Mouse (Mus musculus): Measurements from ENCODE around the gene Wee2.

Wee2 gene

GRCm38 (mm10) chr6:40438936-40439335 is at the start of gene Wee2:
TSS of gene Wee2 (plus strand) at chr6:40439088.
- DNase-seq (ENCODE audit: low spot score), result no peak

DNA sequence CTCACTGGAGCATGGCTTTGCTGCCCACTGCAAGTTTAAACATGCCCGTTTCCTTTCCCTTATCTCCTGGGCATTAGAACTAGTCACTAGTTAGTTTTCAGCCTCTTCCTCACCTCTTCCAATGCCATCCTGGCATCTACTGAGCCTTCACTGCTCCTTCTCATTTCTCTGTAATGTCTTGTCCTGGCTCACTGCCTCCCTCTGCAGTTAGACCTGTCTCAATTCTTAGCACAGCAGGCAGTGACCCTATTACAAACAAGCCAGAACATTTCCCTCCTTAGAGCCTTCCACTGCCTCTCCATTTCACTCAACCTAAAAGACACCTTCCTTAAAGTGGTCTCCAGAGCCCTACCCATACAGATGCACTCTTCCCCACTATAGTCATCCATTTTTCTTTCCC is 47.9 kb upstream of the Wee2 start:
- no peak for DNase-seq (ENCODE audit: low spot score)

- peak; percentile 83 for DNase-seq (ENCODE audit: low spot score)
These were observed 45.7 kb upstream of the Wee2 start for GRCm38 (mm10) chr6:40393213-40393612.

DNA sequence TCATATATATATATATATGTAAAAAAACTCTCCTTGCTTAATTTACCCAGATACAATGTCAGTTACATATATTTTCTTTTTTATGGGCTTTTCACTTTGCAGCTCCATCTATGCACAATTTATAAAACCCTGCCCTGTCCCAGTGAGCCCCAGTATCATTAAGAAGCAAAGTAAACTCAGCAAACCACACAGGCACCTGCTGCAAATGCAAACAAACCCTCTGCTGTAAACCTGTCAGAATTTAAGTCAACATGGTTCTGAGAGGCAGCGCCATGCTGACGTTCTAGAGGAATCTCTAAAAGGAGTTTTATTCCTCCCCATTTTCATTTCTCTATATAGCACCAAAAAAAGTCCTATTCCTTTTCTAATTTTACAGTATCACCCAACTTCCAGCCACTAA is 36.9 kb upstream of the Wee2 start:
- no peak for DNase-seq (ENCODE audit: low spot score)

DNA sequence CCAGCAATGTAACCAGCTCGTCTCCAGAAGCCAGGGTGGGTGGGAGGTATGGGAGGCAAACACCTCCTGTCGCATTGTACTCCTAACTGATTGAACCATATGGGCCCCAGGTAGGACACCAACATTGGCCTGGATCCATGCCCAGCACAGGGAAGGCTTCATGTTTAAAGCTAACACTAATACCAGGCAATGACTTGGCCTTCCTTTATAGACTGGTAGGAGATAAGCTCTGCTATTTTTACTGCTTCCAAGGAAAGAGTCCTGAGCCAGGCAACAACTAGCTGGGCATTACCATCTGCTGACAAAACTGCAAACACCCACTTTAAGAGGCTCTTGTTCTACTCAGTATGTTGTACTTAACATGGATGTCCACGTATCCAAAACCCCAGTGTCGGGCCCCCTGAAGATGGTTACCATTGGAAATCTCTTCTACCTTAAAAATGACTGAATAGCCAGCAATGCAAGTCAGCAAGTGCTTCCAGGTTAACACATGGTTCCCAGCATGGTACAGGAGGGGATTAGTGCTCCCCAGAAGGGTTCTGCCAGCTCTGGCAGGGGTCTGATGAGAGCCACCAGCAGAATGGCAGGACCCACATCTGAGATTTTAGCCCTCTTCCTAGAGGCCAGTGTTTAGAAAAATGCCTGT is 35.1 kb upstream of the Wee2 start:
- DNase-seq (ENCODE audit: low spot score), result no peak

DNA sequence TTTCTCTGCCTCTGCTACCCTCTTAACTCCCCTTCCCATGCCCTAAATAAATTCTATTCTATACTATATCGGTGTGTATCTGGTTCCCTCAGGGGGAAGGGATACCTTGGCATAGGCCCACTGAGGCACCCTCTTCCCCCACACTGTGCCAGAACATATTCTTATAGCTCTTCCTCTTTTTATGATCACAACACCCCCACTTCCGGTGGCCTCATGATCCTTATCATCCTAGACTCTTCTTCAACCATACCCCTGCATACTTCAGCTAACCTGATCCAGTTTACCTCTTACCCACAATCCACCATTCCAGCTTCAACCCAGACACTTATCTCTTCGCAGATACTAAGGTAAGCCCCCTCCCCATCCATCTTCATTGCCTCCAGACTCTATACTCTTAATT is 27.8 kb upstream of the Wee2 start:
- DNase-seq (ENCODE audit: low spot score), result no peak

- no peak for DNase-seq (ENCODE audit: low spot score)
These were observed 25.8 kb upstream of the Wee2 start for GRCm38 (mm10) chr6:40413046-40413445.

DNA sequence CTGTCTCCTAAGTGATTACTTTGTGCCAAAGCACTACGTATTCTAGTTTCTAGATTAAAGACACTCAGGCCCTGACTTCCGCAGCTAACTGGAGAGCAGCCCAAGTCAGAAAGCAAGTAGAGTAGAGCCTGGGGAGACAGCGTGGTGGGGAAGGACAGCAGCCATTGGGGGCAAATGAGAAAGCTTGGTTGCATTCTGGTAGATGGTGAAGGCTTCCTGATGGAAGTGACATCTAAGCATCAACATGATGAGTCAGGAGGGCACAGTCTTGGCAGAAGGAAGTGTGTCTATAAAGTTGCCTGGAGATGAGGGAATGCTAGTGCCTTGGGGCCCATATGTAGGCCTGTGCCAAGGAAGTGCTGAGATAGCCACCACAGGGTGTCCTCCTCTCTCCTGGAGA is 25.3 kb upstream of the Wee2 start:
- no peak for DNase-seq (ENCODE audit: low spot score)

DNA sequence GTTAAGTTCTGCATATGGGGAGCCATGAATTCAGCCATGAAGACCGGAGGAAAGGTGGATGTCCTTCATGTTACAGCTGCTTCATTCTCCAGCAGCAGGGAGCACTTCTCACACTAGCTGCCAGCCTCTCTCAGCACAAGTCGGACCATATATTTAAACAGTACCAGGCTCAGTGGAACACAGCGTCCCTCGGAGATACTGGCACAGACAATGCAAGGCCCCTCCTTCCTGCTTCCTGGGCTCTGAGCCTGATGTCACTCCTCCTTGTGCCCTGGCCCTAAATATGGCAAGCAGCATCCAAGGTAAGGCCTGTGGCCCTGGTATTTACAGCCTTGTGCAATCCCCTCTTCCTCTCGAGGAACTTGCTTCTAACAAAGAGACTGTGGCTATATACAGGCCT is 23.1 kb upstream of the Wee2 start:
- DNase-seq (ENCODE audit: low spot score), result no peak

- no peak for DNase-seq (ENCODE audit: low spot score)
These were observed 20.5 kb upstream of the Wee2 start for GRCm38 (mm10) chr6:40418386-40418785.

GRCm38 (mm10) chr6:40421099-40421498 is 17.8 kb upstream of the Wee2 start:
- DNase-seq (ENCODE audit: low spot score), result no peak

DNA sequence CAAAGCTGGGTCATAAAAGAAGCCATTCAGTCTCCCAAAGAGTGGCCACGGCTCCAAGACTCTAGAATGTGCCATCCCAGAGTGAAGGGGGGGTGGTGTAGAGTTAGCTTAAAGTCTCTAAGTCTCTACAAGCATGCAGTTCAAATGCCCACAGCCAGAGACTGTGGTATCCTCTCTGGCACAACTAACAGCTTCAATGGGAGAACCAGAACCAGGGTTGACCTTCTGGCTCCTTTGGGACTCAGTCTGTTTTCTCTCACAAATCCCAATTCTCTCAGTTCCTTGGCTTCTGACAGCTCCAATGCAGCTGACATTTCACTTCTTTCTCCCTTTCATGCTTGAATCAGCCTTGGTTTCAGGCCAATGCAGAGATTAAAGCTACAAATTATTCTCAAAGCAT is 15.9 kb upstream of the Wee2 start:
- no peak for DNase-seq (ENCODE audit: low spot score)

DNA sequence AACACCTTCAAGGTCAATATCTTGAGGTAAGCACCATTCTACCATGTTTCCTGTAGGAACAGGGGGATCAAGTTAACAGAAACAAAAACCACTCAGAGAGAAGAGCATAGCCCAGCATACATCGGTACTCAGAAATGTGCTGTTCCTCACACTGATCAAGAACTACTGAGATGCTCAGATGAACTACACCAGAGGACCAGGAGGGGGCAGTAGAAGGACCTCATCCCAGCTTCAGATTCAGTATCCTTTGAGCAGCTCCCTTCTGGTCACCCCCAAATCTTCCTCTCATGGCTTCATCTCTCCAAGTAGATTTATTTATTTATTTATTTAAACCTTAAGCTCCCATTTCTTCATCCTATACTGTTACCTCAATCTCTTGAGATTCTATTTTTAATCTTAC is 15.1 kb upstream of the Wee2 start:
- DNase-seq (ENCODE audit: low spot score), result peak; percentile 55

DNA sequence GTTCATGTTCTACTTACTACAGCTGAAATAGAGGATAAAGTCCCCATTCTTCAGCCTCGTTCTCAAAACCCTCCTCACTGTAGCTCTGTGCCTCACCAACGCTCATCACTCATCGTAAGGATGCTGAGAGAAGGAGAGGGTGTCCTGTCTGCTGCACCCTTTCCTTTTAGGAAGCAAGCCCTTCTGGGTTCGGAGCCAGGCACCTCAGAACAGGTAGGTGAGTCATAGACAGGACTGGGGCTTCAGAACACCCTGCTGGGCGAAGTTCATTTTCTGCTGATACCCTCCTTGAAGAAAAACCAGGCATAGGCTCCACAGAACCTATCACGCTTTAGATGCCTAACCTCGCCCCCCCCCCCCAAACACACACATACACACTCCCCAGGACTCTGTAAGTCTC is 11.4 kb upstream of the Wee2 start:
- DNase-seq (ENCODE audit: low spot score), result no peak

DNA sequence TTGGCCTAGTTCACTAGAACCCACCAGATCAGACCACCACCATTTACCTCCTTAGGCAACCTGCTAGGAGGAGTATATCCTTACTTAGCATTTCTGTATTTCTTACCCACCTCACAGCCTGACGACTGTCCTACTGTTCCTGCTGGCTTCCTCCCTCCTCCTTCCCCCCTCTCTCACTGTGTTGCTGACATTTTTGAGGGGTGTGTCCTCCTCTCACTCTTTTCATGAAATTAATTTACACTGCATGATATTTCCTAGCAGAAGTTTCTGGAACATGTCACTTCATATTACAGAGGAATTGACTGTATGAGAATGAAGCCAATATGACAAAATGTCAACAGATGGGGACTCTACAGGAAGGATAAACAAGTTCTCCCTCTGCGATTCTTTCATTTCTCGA is 10.2 kb upstream of the Wee2 start:
- DNase-seq (ENCODE audit: low spot score), result no peak

DNA sequence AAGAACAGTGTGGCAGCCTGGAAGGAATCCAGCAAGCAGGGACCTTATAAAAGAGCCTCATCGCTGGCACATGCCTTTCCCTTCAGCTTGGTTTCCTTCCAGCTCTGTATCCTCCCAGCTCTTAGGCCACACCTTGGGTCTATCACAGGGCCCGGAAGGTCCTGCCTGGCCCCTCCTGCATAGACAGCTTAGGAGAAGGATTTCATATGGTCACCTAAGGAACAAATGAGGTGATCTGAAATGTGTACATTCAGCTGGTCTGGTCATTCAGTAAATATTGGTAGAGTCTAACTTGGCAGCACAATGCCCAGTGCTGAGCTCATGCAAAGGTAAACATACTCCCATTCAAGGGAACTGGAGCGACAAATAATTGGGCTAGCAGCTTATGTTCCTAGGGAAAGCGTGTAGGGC is 9.4 kb upstream of the Wee2 start:
- DNase-seq (ENCODE audit: low spot score), result no peak

- no peak for DNase-seq (ENCODE audit: low spot score)
These were observed 8.6 kb upstream of the Wee2 start for GRCm38 (mm10) chr6:40430251-40430650.

DNA sequence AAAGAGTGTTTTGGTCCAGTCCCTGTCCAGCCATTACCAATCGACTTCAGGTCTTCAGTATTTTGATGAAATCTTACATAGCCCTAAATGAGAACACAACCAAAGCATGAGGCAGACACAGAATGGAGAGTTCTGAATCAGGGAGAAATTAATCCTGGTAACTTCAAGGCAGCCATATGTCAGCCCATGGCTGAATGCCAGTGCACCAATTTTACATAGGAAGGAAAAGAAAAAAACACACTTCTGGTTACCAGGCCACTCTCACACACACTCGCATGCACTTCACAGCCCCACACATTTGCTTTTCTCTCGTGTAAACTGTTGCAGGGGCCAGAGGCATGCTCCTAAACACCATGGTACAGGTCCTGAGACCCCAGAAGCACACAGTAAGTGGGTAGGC is 8.0 kb upstream of the Wee2 start:
- no peak for DNase-seq (ENCODE audit: low spot score)

- DNase-seq (ENCODE audit: low spot score), result no peak
These were observed 7.5 kb upstream of the Wee2 start for GRCm38 (mm10) chr6:40431356-40431755.

- no peak for DNase-seq (ENCODE audit: low spot score)
These were observed 7.1 kb upstream of the Wee2 start for GRCm38 (mm10) chr6:40431812-40432211.

GRCm38 (mm10) chr6:40432346-40433275 is 6.3 kb upstream of the Wee2 start:
- no peak for DNase-seq (ENCODE audit: low spot score)

DNA sequence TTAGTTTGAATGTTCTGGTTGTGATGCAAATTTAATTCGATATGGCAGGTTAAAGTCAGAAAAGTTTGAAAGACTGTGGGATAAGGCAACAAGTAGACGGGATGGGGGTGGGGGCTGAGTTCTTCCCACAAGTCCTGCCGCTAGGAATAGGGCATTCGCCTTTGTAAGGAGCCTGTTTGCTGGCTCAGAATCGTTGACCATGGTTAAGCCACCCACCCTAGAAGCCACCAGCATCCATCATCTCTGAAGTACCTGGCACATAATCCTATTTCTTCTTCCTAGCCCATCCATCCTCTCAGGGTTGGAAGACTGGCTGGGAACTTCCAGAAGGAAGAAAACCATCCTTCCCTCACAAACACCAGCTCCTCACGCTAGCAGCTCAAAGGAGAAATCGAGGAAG is 4.2 kb upstream of the Wee2 start:
- no peak for DNase-seq (ENCODE audit: low spot score)

Data from testis, postnatal 10 days (tissue).